Mouse (Mus musculus): ENCODE results near the gene Lgals3bp.

DNA sequence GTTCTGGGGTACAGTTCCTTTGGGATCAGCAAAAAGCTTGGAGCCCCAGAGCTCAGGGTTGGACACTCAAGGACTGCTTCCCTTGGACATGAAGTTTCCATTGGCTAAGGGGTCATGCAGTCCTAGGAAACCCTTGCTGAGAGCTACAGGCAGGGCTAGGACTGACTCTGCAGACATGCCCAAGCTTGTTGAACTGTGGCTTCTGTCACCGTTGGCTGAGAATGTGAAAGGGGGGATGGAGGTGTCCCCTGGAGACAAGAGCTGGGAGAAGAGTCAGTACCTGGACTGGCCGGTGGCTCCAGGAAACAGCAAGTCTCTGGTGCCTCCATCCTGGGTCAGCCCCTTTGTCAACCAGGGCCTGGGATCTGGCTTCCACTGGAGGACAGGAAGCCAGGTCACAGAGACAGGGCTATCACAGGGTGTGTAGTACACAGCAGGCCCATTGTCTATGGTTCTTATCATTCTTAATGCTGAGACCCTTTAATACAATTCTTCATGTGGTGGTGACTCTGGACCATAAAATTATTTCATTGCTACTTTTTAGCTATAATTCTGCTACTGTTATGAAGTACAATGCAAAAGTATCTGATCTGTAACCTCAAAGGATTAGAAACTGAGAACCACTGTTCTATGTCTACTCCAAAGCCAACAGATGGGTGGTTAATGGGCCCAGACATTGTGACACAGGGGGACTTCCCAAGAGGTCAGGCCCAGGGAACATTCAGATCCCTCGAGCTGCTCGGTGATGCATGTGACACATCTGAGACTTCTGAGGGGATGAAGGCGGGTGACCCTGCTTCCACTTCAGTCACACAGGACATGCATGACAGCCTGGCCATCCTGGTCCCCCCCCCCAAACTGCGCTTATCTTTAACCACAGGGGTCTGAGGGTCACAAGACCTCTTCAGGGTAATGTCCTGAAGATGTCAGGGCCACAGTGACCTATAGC is 2.3 kb upstream of the Lgals3bp start:
- TF ChIP-seq CTCF (IDR thresholded peaks at IDR 0.05; ENCODE audit: extremely low read depth, insufficient read depth, insufficient read length, insufficient replicate concordance): no peak
- TF ChIP-seq POLR2A (IDR thresholded peaks at IDR 0.05; ENCODE audit: low read depth, low read length): no peak
